Mouse (Mus musculus) left cerebral cortex, postnatal 14 days (tissue): ENCODE results near the gene Nlrx1. TPM values are rescaled to one million over a fixed set of nuclear protein-coding genes. Genes with fewer than 3 reads are reported as not detected.

ENCODE experiments used
- total RNA-seq, 2 experiments: library from RNA; stranded (reverse); gene quantifications; 2 replicates each; pipeline ENCODE4 v1.2.3; 2021

Nlrx1 gene
- total RNA-seq, 2 experiments from 2014 or later = 11.4 to 11.6 TPM

Other genes with a start within 250 kb of the Nlrx1 start
- 100 to 1,000 TPM; 854 to 877 TPM for gene Thy1, start 225.2 kb downstream of the Nlrx1 start, total RNA-seq
- 10 to 100 TPM; 71.9 to 87.1 TPM for gene Usp2, start 201.6 kb downstream of the Nlrx1 start, total RNA-seq
- under 1 TPM; 0.46 to 0.82 TPM for gene Mfrp, start 166.9 kb downstream of the Nlrx1 start, total RNA-seq
- gene C1qtnf5, start 161.4 kb downstream of the Nlrx1 start, total RNA-seq = 10 to 100 TPM; 17.1 to 19.6 TPM
- gene Gm49380, start 155.1 kb downstream of the Nlrx1 start, total RNA-seq = under 1 TPM; 0.25 to 0.37 TPM
- 10 to 100 TPM; 28.1 to 31.9 TPM for gene Rnf26, start 155.1 kb downstream of the Nlrx1 start, total RNA-seq
- 10 to 100 TPM; 20.3 to 22.0 TPM for gene Mcam, start 134.1 kb downstream of the Nlrx1 start, total RNA-seq
- 10 to 100 TPM; 44.9 to 48.9 TPM for gene Cbl, start 34.5 kb downstream of the Nlrx1 start, total RNA-seq
- 1 to 10 TPM; 1.2 to 1.4 TPM for gene Ccdc153, start 27.9 kb downstream of the Nlrx1 start, total RNA-seq
- gene Pdzd3, start 17.1 kb downstream of the Nlrx1 start, total RNA-seq = under 1 TPM; 0.53 to 0.82 TPM
- gene Abcg4, start 20.0 kb upstream of the Nlrx1 start, total RNA-seq = 10 to 100 TPM; 62.2 to 67.9 TPM
- gene Hinfp, start 37.1 kb upstream of the Nlrx1 start, total RNA-seq = 10 to 100 TPM; 22.6 to 27.7 TPM
- gene C2cd2l, start 51.7 kb upstream of the Nlrx1 start, total RNA-seq = 100 to 1,000 TPM; 177 to 213 TPM
- gene Dpagt1, start 57.4 kb upstream of the Nlrx1 start, total RNA-seq = 10 to 100 TPM; 14.8 to 14.9 TPM
- 10 to 100 TPM; 59.8 to 66.2 TPM for gene H2afx, start 66.1 kb upstream of the Nlrx1 start, total RNA-seq
- gene Hmbs, start 75.6 kb upstream of the Nlrx1 start, total RNA-seq = 10 to 100 TPM; 18.3 to 20.2 TPM
- gene Vps11, start 93.1 kb upstream of the Nlrx1 start, total RNA-seq = 10 to 100 TPM; 44.2 to 44.6 TPM
- gene Hyou1, start 110.9 kb upstream of the Nlrx1 start, total RNA-seq = 100 to 1,000 TPM; 100 to 101 TPM
- gene Slc37a4, start 128.3 kb upstream of the Nlrx1 start, total RNA-seq = 10 to 100 TPM; 35.8 to 45.1 TPM
- 100 to 1,000 TPM; 572 to 612 TPM for gene Rps25, start 138.5 kb upstream of the Nlrx1 start, total RNA-seq
- 10 to 100 TPM; 68.5 to 74.8 TPM for gene Trappc4, start 139.0 kb upstream of the Nlrx1 start, total RNA-seq
- gene Ccdc84, start 150.0 kb upstream of the Nlrx1 start, total RNA-seq = 10 to 100 TPM; 16.2 to 21.2 TPM
- not detected for gene Foxr1, start 172.5 kb upstream of the Nlrx1 start, total RNA-seq
- gene Upk2, start 186.4 kb upstream of the Nlrx1 start, total RNA-seq = not detected
- gene Bcl9l, start 214.2 kb upstream of the Nlrx1 start, total RNA-seq = 10 to 100 TPM; 76.2 to 84.8 TPM